Comparison of ENCODE assay signal across 8 mouse cellular contexts in the genomic region with DNA sequence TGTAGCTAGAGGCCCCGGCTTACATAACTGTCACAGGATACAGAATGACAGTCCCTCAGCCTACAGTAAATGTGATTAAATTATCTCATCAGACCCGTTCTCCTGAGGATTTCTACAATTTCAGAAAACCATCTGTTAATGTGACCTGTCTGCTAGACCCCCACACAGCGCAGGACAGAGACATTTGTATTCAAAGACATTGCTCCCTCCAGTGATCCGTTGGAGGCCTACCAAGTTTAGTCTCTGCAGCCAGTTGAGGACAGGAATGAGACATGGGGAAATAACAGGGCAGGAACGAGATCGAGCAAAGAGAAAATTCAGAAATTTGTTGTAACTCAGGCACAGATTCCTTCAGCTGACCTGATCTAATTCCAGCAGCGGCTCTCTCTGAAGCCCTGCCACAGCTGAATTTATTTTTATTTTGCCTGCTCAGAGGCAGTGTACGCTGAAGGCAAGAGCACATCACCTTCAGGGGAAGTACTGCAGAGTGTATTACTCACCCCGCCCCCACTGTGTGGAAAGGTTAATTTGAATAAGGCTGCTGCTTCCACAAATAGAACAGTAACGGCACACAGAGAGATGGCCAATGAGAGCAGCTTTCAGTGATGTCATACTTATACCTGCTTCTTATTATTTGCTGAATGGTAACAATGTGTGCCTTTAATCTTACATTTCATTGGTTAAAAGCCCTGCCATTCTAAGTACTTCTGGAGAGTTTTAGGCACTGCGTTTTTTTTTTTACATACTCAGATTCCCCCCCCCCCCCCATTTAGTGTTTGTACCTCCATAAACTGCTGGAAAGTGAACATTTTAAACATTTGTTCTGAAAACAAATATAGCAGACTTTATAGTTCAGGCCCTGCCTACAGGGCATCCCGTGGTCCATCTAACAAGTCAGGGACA.
DNase-seq lines count a peak whose midpoint lies in the region; ATAC-seq lines count a peak whose summit lies in the region.

No protein-coding gene starts in this region.

- H3K27me3 ChIP-seq in hindbrain, embryonic 10.5 days (ENCODE audit: insufficient read depth, poor library complexity, severe bottlenecking): no peaks in the 10 kb centered on the region

- peaks cover 43% of the 10 kb centered on the region for H3K4me1 ChIP-seq in hindbrain, embryonic 10.5 days (replicated peaks)

- H3K9me3 ChIP-seq in hindbrain, embryonic 10.5 days: no peaks in the 10 kb centered on the region

- 51% methylated on average over 12 of the region's 12 CpGs for WGBS in hindbrain, embryonic 10.5 days

- DNase-seq in NIH3T3 (ENCODE audit: low read depth): peak; percentile 6
- DNase-seq in cerebellum, adult 9-10 months: peak; percentile 81
- peak; percentile 79 to 88 for DNase-seq in frontal cortex, adult 2 months (ENCODE audit: extremely low spot score in 1 of 2, low spot score in 1 of 2)
- DNase-seq in hindbrain, embryonic 10.5 days (ENCODE audit: low spot score): peak; percentile 20
- DNase-seq in layer of hippocampus, postnatal 10 days (ENCODE audit: low spot score in 2 of 2): peak; percentile 65 to 78
- peak; percentile 85 for DNase-seq in skeletal muscle tissue, adult 2 months (ENCODE audit: low read depth, low spot score)
- no peak for DNase-seq in urinary bladder, postnatal 25 days (ENCODE audit: low spot score)

- H3K27ac ChIP-seq in hindbrain, embryonic 10.5 days: peak overlapping the region; percentile 42

- peak; percentile 43; the same call in 1 of the 2 replicates for ATAC-seq in megakaryocyte, adult 5-6 weeks (ENCODE audit: poor library complexity, severe bottlenecking)

- no peak overlapping the region for H3K4me3 ChIP-seq in hindbrain, embryonic 10.5 days

- no peaks in the 10 kb centered on the region for H3K36me3 ChIP-seq in hindbrain, embryonic 10.5 days
